Mouse (Mus musculus): ENCODE results near the gene Pld3.

- TF ChIP-seq CTCF (IDR thresholded peaks at IDR 0.05; ENCODE audit: low read depth) (no peak), EP300 (IDR thresholded peaks at IDR 0.05; ENCODE audit: low read depth) (no peak)
Measured at GRCm38 (mm10) chr7:27532480-27533050, 20.5 kb downstream of the Pld3 start.
